Comparison of ENCODE assay signal across 9 mouse cellular contexts in genomic region chr3:136833893-136834292, GRCm38 (mm10).
A peak's percentile ranks its signal among the peaks of the same experiment; 100 is the strongest.
DNase-seq lines count a peak whose midpoint lies in the region; ATAC-seq lines count a peak whose summit lies in the region.
"Had no signal": no experiment of that assay in that cellular context is flagged by ENCODE, and none has a peak within 500 bp of the region (broad histone marks: within the 10 kb centered on the region; RNA-seq: fewer than 3 reads in every experiment).

No protein-coding gene starts in this region.

- WGBS in forebrain, embryonic 16.5 days = 10% methylated on average over 5 of the region's 5 CpGs
- 1% methylated on average over 5 of the region's 5 CpGs for WGBS in hindbrain, embryonic 10.5 days
- WGBS in lung, embryonic 15.5 days = 14% methylated on average over 5 of the region's 5 CpGs

- H3K36me3 ChIP-seq in forebrain, embryonic 16.5 days (ENCODE audit: control insufficient read depth, insufficient read depth) = no peaks in the 10 kb centered on the region
- H3K36me3 ChIP-seq in hindbrain, embryonic 10.5 days = no peaks in the 10 kb centered on the region
- H3K36me3 ChIP-seq in lung, embryonic 15.5 days = no peaks in the 10 kb centered on the region
- H3K36me3 ChIP-seq: liver, embryonic 15.5 days had no signal

- peak overlapping the region; percentile 37 for H3K27ac ChIP-seq in forebrain, embryonic 16.5 days (ENCODE audit: low read length)
- H3K27ac ChIP-seq in hindbrain, embryonic 10.5 days = peak overlapping the region; percentile 75
- H3K27ac ChIP-seq in lung, embryonic 15.5 days = no peak overlapping the region
- H3K27ac ChIP-seq: liver, embryonic 15.5 days had no signal

- no peak overlapping the region for H3K4me3 ChIP-seq in forebrain, embryonic 16.5 days (replicated peaks; ENCODE audit: low read length)
- peak overlapping the region; percentile 29 for H3K4me3 ChIP-seq in hindbrain, embryonic 10.5 days
- H3K4me3 ChIP-seq in lung, embryonic 15.5 days = no peak overlapping the region
- H3K4me3 ChIP-seq: liver, embryonic 15.5 days had no signal

- H3K9me3 ChIP-seq in forebrain, embryonic 16.5 days (ENCODE audit: control insufficient read depth, low read length) = no peaks in the 10 kb centered on the region
- no peaks in the 10 kb centered on the region for H3K9me3 ChIP-seq in hindbrain, embryonic 10.5 days
- H3K9me3 ChIP-seq in lung, embryonic 15.5 days = no peaks in the 10 kb centered on the region
- H3K9me3 ChIP-seq: liver, embryonic 15.5 days had no signal

- peak; percentile 55 for DNase-seq in gastrocnemius, adult 18-20 months (ENCODE audit: low spot score)
- no peak for DNase-seq in gastrocnemius, postnatal 4 days (ENCODE audit: low spot score in 2 of 2)
- DNase-seq in cerebellum, adult 11-12 months = peak; percentile 70
- DNase-seq in hindbrain, embryonic 10.5 days (ENCODE audit: low spot score) = peak; percentile 39
- no peak for DNase-seq in right cerebral cortex, postnatal 4 days
- DNase-seq in spleen, postnatal 4 days (ENCODE audit: low spot score in 2 of 2) = no peak

- H3K4me2 ChIP-seq in forebrain, embryonic 16.5 days (ENCODE audit: low read length) = peak overlapping the region; percentile 31
- H3K4me2 ChIP-seq in lung, embryonic 15.5 days = peak overlapping the region; percentile 14; the same call in 1 of the 2 replicates
- H3K4me2 ChIP-seq: liver, embryonic 15.5 days had no signal

- peak overlapping the region; percentile 9; the same call in 1 of the 2 replicates for H3K9ac ChIP-seq in forebrain, embryonic 16.5 days (replicated peaks; ENCODE audit: low read depth, low read length)
- no peak overlapping the region for H3K9ac ChIP-seq in lung, embryonic 15.5 days
- H3K9ac ChIP-seq: liver, embryonic 15.5 days had no signal

- H3K4me1 ChIP-seq in forebrain, embryonic 16.5 days (replicated peaks; ENCODE audit: control insufficient read depth, insufficient read depth, low read length) = peaks cover 46% of the 10 kb centered on the region
- peaks cover 64% of the 10 kb centered on the region for H3K4me1 ChIP-seq in hindbrain, embryonic 10.5 days (replicated peaks)
- peaks cover 25% of the 10 kb centered on the region for H3K4me1 ChIP-seq in lung, embryonic 15.5 days

- H3K27me3 ChIP-seq in forebrain, embryonic 16.5 days (replicated peaks; ENCODE audit: control insufficient read depth, insufficient read depth, low read length) = no peaks in the 10 kb centered on the region
- H3K27me3 ChIP-seq in hindbrain, embryonic 10.5 days (ENCODE audit: insufficient read depth, poor library complexity, severe bottlenecking) = no peaks in the 10 kb centered on the region
- H3K27me3 ChIP-seq in lung, embryonic 15.5 days = no peaks in the 10 kb centered on the region
- H3K27me3 ChIP-seq: liver, embryonic 15.5 days had no signal

- peak; percentile 46; the same call in 1 of the 2 replicates for ATAC-seq in forebrain, embryonic 16.5 days
- ATAC-seq in lung, embryonic 15.5 days (ENCODE audit: borderline replicate concordance, extremely low read depth, low FRiP score, low TSS enrichment) = peak; percentile 46; the same call in 1 of the 2 replicates

Comparison
In these comparisons a context has a peak if more than half of its experiments do, and no peak if none do; other contexts are left out.
1. DNase-seq: peak in gastrocnemius, adult 18-20 months (single experiment), cerebellum, adult 11-12 months (single experiment) and hindbrain, embryonic 10.5 days (single experiment); none in gastrocnemius, postnatal 4 days (0 of 2), right cerebral cortex, postnatal 4 days (single experiment) and spleen, postnatal 4 days (0 of 2).